Mouse (Mus musculus): ENCODE data around the gene Zfp316. TPM values are rescaled to one million over a fixed set of nuclear protein-coding genes. Genes with fewer than 3 reads are reported as not detected.

Gene Zfp316
- polyA plus RNA-seq, 1 experiment from 2014 or later, result 4.2 TPM

DNA sequence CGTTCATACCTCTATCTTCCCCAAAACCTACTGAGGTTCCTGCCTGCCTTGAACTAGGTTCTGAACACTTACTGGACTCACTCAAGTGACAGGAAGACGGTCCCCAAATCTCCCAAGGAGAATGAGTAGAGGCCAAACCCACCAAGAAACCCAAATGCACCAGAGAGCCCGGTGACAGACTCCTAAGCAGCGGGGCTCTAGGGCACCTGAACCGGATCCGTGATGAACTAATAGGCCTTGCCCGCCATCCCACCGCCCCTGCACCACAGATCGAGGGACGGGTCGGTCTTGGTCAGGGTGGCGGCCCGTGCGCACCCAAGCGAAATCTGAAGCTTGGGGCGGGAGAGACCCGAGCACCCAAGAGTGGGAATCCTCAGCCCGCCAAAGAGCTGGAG, 17.0 kb downstream of the Zfp316 start:
- H3K27ac ChIP-seq (replicated peaks), result no peak overlapping the region
- no peaks in the 10 kb centered on the region for H3K9me3 ChIP-seq (replicated peaks)
- DNase-seq (ENCODE audit: low spot score), result no peak
- H3K4me3 ChIP-seq, result peak overlapping the region; percentile 50
- WGBS, result 10% methylated on average over 18 of the region's 18 CpGs
- H3K36me3 ChIP-seq, result peaks cover 80% of the 10 kb centered on the region
- H3K27me3 ChIP-seq (ENCODE audit: low read depth, poor library complexity, severe bottlenecking), result peaks cover 74% of the 10 kb centered on the region
- peaks cover 30% of the 10 kb centered on the region for H3K4me1 ChIP-seq

DNA sequence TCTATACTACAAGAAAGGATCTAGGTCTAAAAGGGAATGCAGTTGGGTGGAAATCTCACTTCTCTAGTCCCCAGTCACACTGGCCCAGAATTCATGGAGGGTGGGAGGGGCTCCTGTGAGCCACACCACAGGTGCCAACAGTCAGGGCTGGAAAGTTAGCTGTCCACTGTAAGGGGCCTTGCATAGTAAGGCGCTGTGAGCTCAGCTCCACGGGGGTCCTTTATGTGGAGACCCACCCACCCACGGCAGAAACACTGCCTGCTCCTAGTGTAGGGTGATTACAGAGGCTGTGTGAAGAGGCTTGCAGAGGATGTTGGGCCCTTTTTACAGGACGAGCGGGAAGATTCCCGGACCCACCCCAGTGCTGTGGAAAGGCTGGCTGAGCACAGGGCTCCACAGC, 17.8 kb downstream of the Zfp316 start:
- WGBS, result 41% methylated on average over 6 of the region's 6 CpGs
- Histone ChIP-seq H3K36me3 (peaks cover 80% of the 10 kb centered on the region), H3K4me1 (peaks cover 30% of the 10 kb centered on the region), H3K27me3 (ENCODE audit: low read depth, poor library complexity, severe bottlenecking) (peaks cover 66% of the 10 kb centered on the region), H3K27ac (replicated peaks) (no peak overlapping the region), H3K9me3 (replicated peaks) (no peaks in the 10 kb centered on the region), H3K4me3 (no peak overlapping the region)
- no peak for DNase-seq (ENCODE audit: low spot score)

DNA sequence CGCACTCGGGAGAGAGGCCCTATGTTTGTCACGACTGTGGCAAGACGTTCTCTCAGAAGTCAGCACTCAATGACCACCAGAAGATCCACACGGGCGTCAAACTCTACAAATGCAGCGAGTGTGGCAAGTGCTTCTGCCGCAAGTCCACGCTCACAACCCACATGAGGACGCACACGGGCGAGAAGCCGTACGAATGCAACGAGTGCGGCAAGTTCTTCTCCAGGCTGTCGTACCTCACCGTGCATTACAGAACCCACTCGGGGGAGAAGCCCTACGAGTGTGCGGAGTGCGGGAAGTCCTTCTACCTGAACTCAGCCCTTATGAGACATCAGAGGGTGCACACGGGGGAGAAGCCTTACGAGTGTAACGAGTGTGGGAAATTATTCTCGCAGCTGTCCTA, 24.9 kb downstream of the Zfp316 start:
- no peak for DNase-seq (ENCODE audit: low spot score)
- H3K4me3 ChIP-seq, result no peak overlapping the region
- no peaks in the 10 kb centered on the region for H3K4me1 ChIP-seq
- H3K27me3 ChIP-seq (ENCODE audit: low read depth, poor library complexity, severe bottlenecking), result no peaks in the 10 kb centered on the region
- no peaks in the 10 kb centered on the region for H3K9me3 ChIP-seq (replicated peaks)
- peaks cover 99% of the 10 kb centered on the region for H3K36me3 ChIP-seq
- WGBS, result 97% methylated on average over 26 of the region's 26 CpGs
- no peak overlapping the region for H3K27ac ChIP-seq (replicated peaks)

DNA sequence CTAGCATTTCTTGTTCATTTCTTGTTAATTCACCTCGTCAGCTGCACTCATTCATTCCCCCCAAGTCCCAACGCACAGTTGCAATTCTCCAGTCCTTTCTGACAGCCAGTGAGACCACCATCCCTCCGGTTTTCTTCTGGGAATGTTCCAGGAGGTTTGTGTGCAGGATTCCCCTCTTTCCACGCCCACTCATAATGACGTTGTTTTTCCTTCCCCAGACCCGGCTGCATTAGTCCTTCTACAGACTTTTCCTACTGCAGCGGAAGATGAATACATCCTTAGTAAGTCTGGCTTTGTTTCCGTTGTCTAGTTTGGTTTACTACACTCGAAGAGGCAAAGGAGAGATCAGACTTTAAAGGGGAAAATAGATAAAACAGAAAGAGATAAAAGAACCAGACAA, 33.8 kb downstream of the Zfp316 start:
- WGBS, result 65% methylated on average over 9 of the region's 9 CpGs
- H3K27ac ChIP-seq (replicated peaks), result peak overlapping the region; percentile 97; the same call in 1 of the 2 replicates

DNA sequence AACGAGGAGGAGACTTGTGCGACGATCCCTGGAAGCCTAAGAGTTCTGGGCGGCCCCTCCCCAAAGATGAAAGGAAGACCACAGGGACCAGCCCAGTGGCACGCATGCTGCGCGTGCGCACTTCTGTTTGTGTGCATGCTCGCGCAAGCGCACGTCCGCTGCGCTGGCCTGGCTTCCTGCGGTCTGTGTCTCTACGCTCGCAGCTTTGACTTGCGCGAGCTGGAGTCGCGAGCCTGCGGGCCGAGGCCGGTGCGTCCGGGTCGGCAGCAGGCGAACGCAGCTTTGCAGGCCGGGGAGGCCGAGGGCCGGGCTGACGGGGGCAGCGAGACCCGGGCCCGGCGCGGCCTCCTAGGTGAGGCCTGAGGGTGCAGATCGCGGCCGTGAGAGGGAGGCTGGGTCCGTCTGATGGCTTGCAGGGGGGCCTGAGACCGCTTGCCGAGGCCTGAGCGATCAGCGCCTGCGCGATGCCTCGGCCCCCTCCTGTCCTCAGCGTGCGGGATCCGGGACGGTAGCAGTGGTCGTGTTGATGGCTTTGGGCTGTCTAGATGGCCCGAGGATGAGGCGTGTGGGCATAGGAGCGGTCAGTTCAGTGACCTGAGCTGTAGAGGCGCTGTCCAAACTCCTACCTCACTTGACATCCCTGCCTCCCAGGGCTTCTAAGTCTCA, 34.7 kb downstream of the Zfp316 start, which contains the start of gene Zfp12:
Gene Zfp12 (plus strand): TSS at position 136 of the 666 bp plus-strand sequence.
- peak within 1 kb of the TSS; percentile 88 for H3K4me3 ChIP-seq
- H3K9me3 ChIP-seq (replicated peaks), result no peaks in the 10 kb centered on the region
- peak within 1 kb of the TSS; percentile 97 for H3K27ac ChIP-seq (replicated peaks)
- peaks cover 29% of the 10 kb centered on the region for H3K4me1 ChIP-seq
- peak; percentile 95 for DNase-seq (ENCODE audit: low spot score)
- peaks cover 33% of the 10 kb centered on the region for H3K36me3 ChIP-seq
- WGBS, result 1% methylated on average over 58 of the region's 58 CpGs
- H3K27me3 ChIP-seq (ENCODE audit: low read depth, poor library complexity, severe bottlenecking), result no peaks in the 10 kb centered on the region

More for the DNA sequence above, 33.8 kb downstream of the Zfp316 start:
- H3K4me3 ChIP-seq, result peak overlapping the region; percentile 88
- peaks cover 41% of the 10 kb centered on the region for H3K36me3 ChIP-seq
- H3K27me3 ChIP-seq (ENCODE audit: low read depth, poor library complexity, severe bottlenecking), result no peaks in the 10 kb centered on the region
- no peaks in the 10 kb centered on the region for H3K9me3 ChIP-seq (replicated peaks)
- H3K4me1 ChIP-seq, result peaks cover 29% of the 10 kb centered on the region
- DNase-seq (ENCODE audit: low spot score), result no peak

DNA sequence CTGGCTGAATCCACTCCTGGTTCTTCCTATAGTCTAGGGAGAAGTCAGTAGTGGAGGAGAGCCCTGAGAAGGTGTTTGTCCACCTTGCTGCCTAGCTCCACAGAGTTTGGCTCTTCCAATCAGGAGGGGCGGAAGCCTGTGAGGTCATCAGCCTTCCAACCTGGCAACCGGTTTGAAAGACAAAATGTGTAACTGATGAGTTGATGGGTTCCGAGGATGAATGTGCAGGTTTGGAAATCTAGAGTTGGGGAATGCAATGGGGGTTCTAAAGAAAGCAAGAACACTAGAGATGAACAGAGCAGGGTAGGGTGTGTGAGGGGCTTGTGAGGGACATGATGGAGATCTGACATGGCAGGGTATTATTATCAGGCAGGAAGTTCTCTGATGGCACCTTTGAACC, 43.0 kb downstream of the Zfp316 start, which contains the start of gene Spdye4a:
Gene Spdye4a (minus strand): TSS at position 101 of the 400 bp plus-strand sequence.
- Histone ChIP-seq H3K27ac (replicated peaks) (no peak within 1 kb of the TSS), H3K27me3 (ENCODE audit: low read depth, poor library complexity, severe bottlenecking) (no peaks in the 10 kb centered on the region), H3K4me1 (no peaks in the 10 kb centered on the region), H3K36me3 (no peaks in the 10 kb centered on the region), H3K9me3 (replicated peaks) (peaks cover 19% of the 10 kb centered on the region; the same call in 1 of the 2 replicates), H3K4me3 (no peak within 1 kb of the TSS)
- DNase-seq (ENCODE audit: low spot score), result no peak
- WGBS, result 89% methylated on average over 3 of the region's 3 CpGs

DNA sequence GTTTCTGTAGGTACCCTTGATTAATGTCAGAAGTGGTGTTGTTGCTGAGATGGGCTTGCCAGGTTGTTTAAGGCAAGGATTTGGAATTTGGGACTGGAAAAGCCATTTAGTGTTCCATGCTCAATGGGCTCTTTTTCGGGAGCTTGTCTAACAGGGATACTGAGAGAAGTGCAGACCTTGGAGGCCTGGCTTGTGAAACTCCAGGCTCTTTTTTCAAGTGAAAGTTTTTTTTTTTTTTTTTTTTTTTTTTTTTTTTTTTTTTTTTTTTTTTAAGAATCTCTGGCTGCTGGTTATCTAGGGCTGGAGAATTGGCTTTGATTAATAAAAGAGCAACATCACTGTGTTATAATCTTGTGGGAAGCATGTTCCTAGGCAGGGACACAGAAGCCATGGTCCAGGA, 47.5 kb downstream of the Zfp316 start:
- no peaks in the 10 kb centered on the region for H3K9me3 ChIP-seq (replicated peaks)
- H3K36me3 ChIP-seq, result no peaks in the 10 kb centered on the region
- DNase-seq (ENCODE audit: low spot score), result no peak
- H3K27me3 ChIP-seq (ENCODE audit: low read depth, poor library complexity, severe bottlenecking), result no peaks in the 10 kb centered on the region
- 88% methylated on average over 1 of the region's 1 CpGs for WGBS
- no peak overlapping the region for H3K4me3 ChIP-seq
- H3K27ac ChIP-seq (replicated peaks), result no peak overlapping the region
- no peaks in the 10 kb centered on the region for H3K4me1 ChIP-seq

DNA sequence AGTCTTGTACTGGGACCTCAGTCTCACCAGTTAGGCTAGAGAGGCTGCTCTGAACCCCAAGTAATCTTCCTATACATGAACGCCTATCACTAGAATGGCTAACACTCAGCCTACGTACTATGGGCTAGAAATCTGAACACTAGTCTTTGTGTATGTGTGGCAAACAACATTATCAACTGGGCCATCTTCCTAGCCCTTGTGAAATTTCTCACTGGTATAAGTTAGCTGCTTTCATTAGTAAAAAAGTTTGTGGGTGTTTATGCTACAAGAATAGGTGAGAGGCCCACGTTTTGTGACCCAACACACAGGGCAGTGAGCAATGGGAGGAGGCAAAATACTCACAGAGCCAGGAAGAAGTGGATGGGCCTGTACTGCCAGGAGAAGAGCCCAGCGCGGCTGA, 48.8 kb downstream of the Zfp316 start:
- WGBS, result 88% methylated on average over 5 of the region's 5 CpGs
- H3K27ac ChIP-seq (replicated peaks), result no peak overlapping the region
- no peaks in the 10 kb centered on the region for H3K36me3 ChIP-seq
- H3K4me1 ChIP-seq, result no peaks in the 10 kb centered on the region
- H3K27me3 ChIP-seq (ENCODE audit: low read depth, poor library complexity, severe bottlenecking), result no peaks in the 10 kb centered on the region
- H3K4me3 ChIP-seq, result no peak overlapping the region
- no peaks in the 10 kb centered on the region for H3K9me3 ChIP-seq (replicated peaks)
- no peak for DNase-seq (ENCODE audit: low spot score)

DNA sequence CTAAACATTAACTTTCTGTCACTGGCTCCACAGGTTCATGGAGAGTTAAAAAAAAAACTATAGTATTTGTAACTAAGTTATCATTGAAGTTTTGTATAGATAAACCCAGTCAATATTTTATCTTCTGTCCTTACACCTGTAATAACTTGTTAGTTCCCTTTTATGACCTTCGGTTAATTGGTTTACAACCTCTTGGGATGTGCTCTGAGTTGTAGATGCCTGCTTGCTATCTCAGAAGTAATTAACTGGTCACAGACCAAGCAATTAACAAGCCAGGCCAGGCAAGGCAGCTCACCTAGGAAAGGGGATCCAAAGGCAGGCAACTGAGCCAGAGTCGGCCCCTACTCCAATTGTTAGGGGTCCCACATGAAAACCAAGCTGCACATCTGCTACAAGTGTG, 56.0 kb downstream of the Zfp316 start:
- Histone ChIP-seq H3K4me3 (no peak overlapping the region), H3K27ac (replicated peaks) (no peak overlapping the region), H3K9me3 (replicated peaks) (peaks cover 2% of the 10 kb centered on the region), H3K27me3 (ENCODE audit: low read depth, poor library complexity, severe bottlenecking) (no peaks in the 10 kb centered on the region), H3K4me1 (no peaks in the 10 kb centered on the region), H3K36me3 (no peaks in the 10 kb centered on the region)
- 93% methylated on average over 2 of the region's 2 CpGs for WGBS
- no peak for DNase-seq (ENCODE audit: low spot score)

DNA sequence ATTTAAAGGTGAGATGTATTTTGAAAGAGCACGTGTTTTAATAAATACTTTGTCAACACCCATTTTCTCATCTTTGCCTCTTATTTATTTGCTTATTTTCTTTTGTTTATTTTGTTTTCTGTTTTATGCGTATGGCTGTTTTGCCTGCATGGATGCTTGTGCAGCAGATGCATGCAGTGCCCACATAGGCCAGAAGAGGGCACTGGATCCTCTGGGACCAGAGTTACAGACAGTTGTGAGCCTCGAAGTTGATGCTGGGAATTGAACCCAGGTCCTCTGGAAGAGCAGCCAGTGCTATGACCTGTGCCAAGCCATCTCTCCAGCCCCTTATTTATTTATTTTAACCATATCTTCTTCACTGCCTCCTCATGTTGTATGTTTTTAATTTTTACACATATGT, 64.8 kb downstream of the Zfp316 start:
- peaks cover 11% of the 10 kb centered on the region for H3K9me3 ChIP-seq (replicated peaks)
- H3K4me1 ChIP-seq, result no peaks in the 10 kb centered on the region
- no peaks in the 10 kb centered on the region for H3K36me3 ChIP-seq
- H3K4me3 ChIP-seq, result no peak overlapping the region
- no peak overlapping the region for H3K27ac ChIP-seq (replicated peaks)
- H3K27me3 ChIP-seq (ENCODE audit: low read depth, poor library complexity, severe bottlenecking), result no peaks in the 10 kb centered on the region
- 72% methylated on average over 3 of the region's 3 CpGs for WGBS
- no peak for DNase-seq (ENCODE audit: low spot score)

Other genes with a start within 250 kb of the Zfp316 start
- 39.8 and 46.5 TPM in 2 replicates for gene Rnf216, start 157.0 kb downstream of the Zfp316 start, polyA plus RNA-seq (2016; fragmentation: Nextera tagmentation; extraction: Ambion mirVana)
- 0.04 TPM in 1 of 2 replicates, not detected in the other for gene Olfr718-ps1, start 122.4 kb downstream of the Zfp316 start, polyA plus RNA-seq (2016; fragmentation: Nextera tagmentation; extraction: Ambion mirVana)
- gene Rbak, start 89.2 kb downstream of the Zfp316 start, polyA plus RNA-seq (2016; fragmentation: Nextera tagmentation; extraction: Ambion mirVana), result 13.4 and 15.6 TPM in 2 replicates
- gene Spdye4b, start 89.0 kb downstream of the Zfp316 start, polyA plus RNA-seq (2016; fragmentation: Nextera tagmentation; extraction: Ambion mirVana), result not detected in 2 replicates
- gene Spdye4a, start 43.1 kb downstream of the Zfp316 start, polyA plus RNA-seq (2016; fragmentation: Nextera tagmentation; extraction: Ambion mirVana), result not detected in 2 replicates
- 20.8 and 21.3 TPM in 2 replicates for gene Zfp12, start 34.9 kb downstream of the Zfp316 start, polyA plus RNA-seq (2016; fragmentation: Nextera tagmentation; extraction: Ambion mirVana)
- not detected in 2 replicates for gene Zfp853, start 23.6 kb upstream of the Zfp316 start, polyA plus RNA-seq (2016; fragmentation: Nextera tagmentation; extraction: Ambion mirVana)
- gene E130309D02Rik, start 45.3 kb upstream of the Zfp316 start, polyA plus RNA-seq (2016; fragmentation: Nextera tagmentation; extraction: Ambion mirVana), result 59.2 and 61.7 TPM in 2 replicates
- 64.8 and 72.9 TPM in 2 replicates for gene Zdhhc4, start 59.2 kb upstream of the Zfp316 start, polyA plus RNA-seq (2016; fragmentation: Nextera tagmentation; extraction: Ambion mirVana)
- 0.05 and 0.14 TPM in 2 replicates for gene Grid2ip, start 87.3 kb upstream of the Zfp316 start, polyA plus RNA-seq (2016; fragmentation: Nextera tagmentation; extraction: Ambion mirVana)
- gene Kdelr2, start 133.8 kb upstream of the Zfp316 start, polyA plus RNA-seq (2016; fragmentation: Nextera tagmentation; extraction: Ambion mirVana), result 191 and 203 TPM in 2 replicates
- gene Daglb, start 194.6 kb upstream of the Zfp316 start, polyA plus RNA-seq (2016; fragmentation: Nextera tagmentation; extraction: Ambion mirVana), result 15.0 and 15.2 TPM in 2 replicates